In the genomic region with DNA sequence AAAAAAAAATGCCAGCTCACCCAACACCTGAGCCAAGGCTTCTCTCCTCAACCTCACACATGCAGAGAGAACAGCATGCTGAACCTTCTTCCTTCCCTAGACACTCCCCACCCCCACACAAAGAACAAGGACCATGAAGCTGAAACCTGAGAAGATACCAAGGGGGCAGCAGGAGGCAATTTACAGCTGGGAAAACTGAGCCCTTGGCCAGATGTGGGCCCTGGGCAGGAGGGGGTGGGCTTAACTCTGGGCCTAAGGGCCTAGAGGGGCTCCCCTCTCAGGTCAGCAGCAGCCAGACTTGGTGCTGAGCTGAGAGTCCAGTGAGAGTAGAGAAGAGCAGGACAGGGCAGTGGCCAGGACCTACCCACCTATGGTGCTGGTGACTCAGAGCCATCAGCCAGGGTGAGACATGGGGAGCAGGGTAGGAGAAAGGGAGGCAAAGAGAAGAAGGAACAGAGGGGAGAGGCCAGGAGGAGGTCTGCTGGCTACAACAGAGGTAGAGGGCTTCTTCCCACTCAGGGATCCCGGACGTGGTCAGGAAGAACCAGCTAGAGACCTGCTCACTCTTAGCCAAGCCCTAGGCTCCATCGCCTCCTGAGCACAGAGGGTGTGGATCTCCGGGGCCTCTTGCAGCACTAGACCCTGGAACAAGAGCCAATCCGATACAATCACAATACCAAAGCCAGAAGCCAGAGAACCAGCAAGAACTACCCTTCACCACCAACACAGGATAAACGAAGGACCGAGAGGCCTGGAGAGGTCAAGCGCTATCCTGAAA, we compare ENCODE assay signal across 9 mouse cellular contexts. TPM values are rescaled to one million over a fixed set of nuclear protein-coding genes. Genes with fewer than 3 reads are reported as not detected.
A peak's percentile ranks its signal among the peaks of the same experiment; 100 is the strongest.
DNase-seq lines count a peak whose midpoint lies in the region; ATAC-seq and TF ChIP-seq lines count a peak whose summit lies in the region.
"Had no signal": no experiment of that assay in that cellular context is flagged by ENCODE, and none has a peak within 500 bp of the region (broad histone marks: within the 10 kb centered on the region; RNA-seq: fewer than 3 reads in every experiment).

No protein-coding gene starts in this region.

- no peak for TF ChIP-seq CTCF in forebrain, postnatal 0 days (IDR thresholded peaks at IDR 0.05; ENCODE audit: low read depth)
- no peak for TF ChIP-seq CTCF in layer of hippocampus, adult 2 months (conservative IDR thresholded peaks at IDR 0.05)
- TF ChIP-seq CTCF in embryonic fibroblast, embryonic 13.5 days (IDR thresholded peaks at IDR 0.05; ENCODE audit: borderline replicate concordance, insufficient read depth, low read length) = no peak

- no peak for DNase-seq in forebrain, postnatal 0 days
- no peak for DNase-seq in layer of hippocampus, adult 2 months (ENCODE audit: low spot score in 2 of 2)
- no peak for DNase-seq in layer of hippocampus, adult 9-11 months
- no peak for DNase-seq in gastrocnemius, postnatal 36 days
- no peak for DNase-seq in retina, postnatal 1 day

- H3K27me3 ChIP-seq in forebrain, embryonic 13.5 days = no peaks in the 10 kb centered on the region
- no peaks in the 10 kb centered on the region for H3K27me3 ChIP-seq in forebrain, postnatal 0 days (ENCODE audit: insufficient read depth, low read length)
- no peaks in the 10 kb centered on the region for H3K27me3 ChIP-seq in neural tube, embryonic 15.5 days (replicated peaks)
- H3K27me3 ChIP-seq: hindbrain, embryonic 15.5 days had no signal

- 0 out of 2 replicates have a peak overlapping the region, but pooled peaks have one; percentile 2 for H3K9ac ChIP-seq in forebrain, embryonic 13.5 days
- H3K9ac ChIP-seq in forebrain, postnatal 0 days = no peak overlapping the region
- H3K9ac ChIP-seq in neural tube, embryonic 15.5 days (replicated peaks) = no peak overlapping the region
- H3K9ac ChIP-seq: hindbrain, embryonic 15.5 days had no signal

- TF ChIP-seq POLR2A in embryonic fibroblast, embryonic 13.5 days (IDR thresholded peaks at IDR 0.05; ENCODE audit: low read depth, low read length) = no peak

- WGBS in forebrain, embryonic 13.5 days = 85% methylated on average over 8 of the region's 8 CpGs
- whole genome bisulfite sequencing in forebrain, postnatal 0 days = 79% methylated on average over 8 of the region's 8 CpGs
- WGBS in neural tube, embryonic 15.5 days = 77% methylated on average over 8 of the region's 8 CpGs

- H3K4me1 ChIP-seq in forebrain, embryonic 13.5 days = peaks cover 23% of the 10 kb centered on the region
- H3K4me1 ChIP-seq in forebrain, postnatal 0 days (ENCODE audit: insufficient read depth) = peaks cover 5% of the 10 kb centered on the region; the same call in 1 of the 2 replicates
- H3K4me1 ChIP-seq in embryonic fibroblast, embryonic 13.5 days (ENCODE audit: control insufficient read depth, insufficient read depth, low read length) = peaks cover 13% of the 10 kb centered on the region
- H3K4me1 ChIP-seq in neural tube, embryonic 15.5 days = peaks cover 49% of the 10 kb centered on the region

- intact Hi-C loops in gastrocnemius, postnatal 36 days (cut with DNase I) = no loop called here

- no peak for ATAC-seq in forebrain, embryonic 13.5 days
- ATAC-seq in forebrain, postnatal 0 days = no peak
- ATAC-seq in neural tube, embryonic 15.5 days (ENCODE audit: low FRiP score) = no peak

- no peaks in the 10 kb centered on the region for H3K9me3 ChIP-seq in forebrain, embryonic 13.5 days (replicated peaks)
- no peaks in the 10 kb centered on the region for H3K9me3 ChIP-seq in forebrain, postnatal 0 days (ENCODE audit: low read length)
- H3K9me3 ChIP-seq in neural tube, embryonic 15.5 days (replicated peaks) = no peaks in the 10 kb centered on the region
- H3K9me3 ChIP-seq: hindbrain, embryonic 15.5 days had no signal

- no peak overlapping the region for H3K4me2 ChIP-seq in forebrain, embryonic 13.5 days
- no peak overlapping the region for H3K4me2 ChIP-seq in forebrain, postnatal 0 days (ENCODE audit: low read depth)
- no peak overlapping the region for H3K4me2 ChIP-seq in neural tube, embryonic 15.5 days
- H3K4me2 ChIP-seq: hindbrain, embryonic 15.5 days had no signal

- no peaks in the 10 kb centered on the region for H3K36me3 ChIP-seq in forebrain, embryonic 13.5 days (ENCODE audit: poor library complexity, severe bottlenecking)
- no peaks in the 10 kb centered on the region for H3K36me3 ChIP-seq in forebrain, postnatal 0 days (ENCODE audit: insufficient read depth)
- no peaks in the 10 kb centered on the region for H3K36me3 ChIP-seq in neural tube, embryonic 15.5 days
- H3K36me3 ChIP-seq: hindbrain, embryonic 15.5 days had no signal

- no peak overlapping the region; the same call in 1 of the 2 replicates for H3K27ac ChIP-seq in forebrain, embryonic 13.5 days
- no peak overlapping the region for H3K27ac ChIP-seq in forebrain, postnatal 0 days (ENCODE audit: low read depth, low read length)
- peak overlapping the region; percentile 53; the same call in 1 of the 2 replicates for H3K27ac ChIP-seq in layer of hippocampus, adult 2 months
- peak overlapping the region; percentile 84 for H3K27ac ChIP-seq in embryonic fibroblast, embryonic 13.5 days (ENCODE audit: insufficient read depth, low read length)
- H3K27ac ChIP-seq in neural tube, embryonic 15.5 days (replicated peaks) = peak overlapping the region; percentile 54

- H3K4me3 ChIP-seq in forebrain, embryonic 13.5 days = no peak overlapping the region
- no peak overlapping the region for H3K4me3 ChIP-seq in forebrain, postnatal 0 days (ENCODE audit: low read depth, low read length)
- no peak overlapping the region for H3K4me3 ChIP-seq in layer of hippocampus, adult 2 months
- H3K4me3 ChIP-seq in embryonic fibroblast, embryonic 13.5 days (ENCODE audit: insufficient read depth, low read length) = no peak overlapping the region
- H3K4me3 ChIP-seq in neural tube, embryonic 15.5 days (replicated peaks) = no peak overlapping the region
- H3K4me3 ChIP-seq: hindbrain, embryonic 15.5 days had no signal

RNA-seq across cellular contexts. Expression of a gene that starts 54.5 kb away (rescaled TPM):
- polyA plus RNA-seq in forebrain, embryonic 13.5 days (2015; fragmentation: Nextera tagmentation; extraction: Ambion mirVana) = 20.6 and 30.4 TPM in 2 replicates
- total RNA-seq in forebrain, postnatal 0 days (2014; rRNA removed) = 140 and 150 TPM in 2 replicates
- polyA plus RNA-seq in forebrain, postnatal 0 days (2015; fragmentation: Nextera tagmentation; extraction: Ambion mirVana) = 52.7 and 63.9 TPM in 2 replicates
- 10 to 100 TPM; 42.2 to 45.6 TPM for total RNA-seq in layer of hippocampus, adult 2 months (2021)
- 72.2 and 113 TPM in 2 replicates for polyA plus RNA-seq in embryonic fibroblast, embryonic 13.5 days (2011; ENCODE audit: insufficient read length, low read depth, missing spikeins)
- 48.3 and 63.2 TPM in 2 replicates for polyA plus RNA-seq in neural tube, embryonic 15.5 days (2015; fragmentation: Nextera tagmentation; extraction: Ambion mirVana)
- total RNA-seq in gastrocnemius, postnatal 36 days (2021) = 10 to 100 TPM; 34.7 to 39.3 TPM

Comparison
In these comparisons a context has a peak if more than half of its experiments do, and no peak if none do; other contexts are left out.
1. H3K27ac ChIP-seq: peak in layer of hippocampus, adult 2 months (single experiment), embryonic fibroblast, embryonic 13.5 days (single experiment) and neural tube, embryonic 15.5 days (single experiment); none in forebrain, embryonic 13.5 days (single experiment) and forebrain, postnatal 0 days (single experiment).